Mouse (Mus musculus): ENCODE measurements around the gene Ryr1.
"Not testable (repeated sequence)": the region's sequence is repeated elsewhere in the genome, so short reads cannot be mapped to it uniquely, and the experiment has no call there.

The Ryr1 gene

DNA sequence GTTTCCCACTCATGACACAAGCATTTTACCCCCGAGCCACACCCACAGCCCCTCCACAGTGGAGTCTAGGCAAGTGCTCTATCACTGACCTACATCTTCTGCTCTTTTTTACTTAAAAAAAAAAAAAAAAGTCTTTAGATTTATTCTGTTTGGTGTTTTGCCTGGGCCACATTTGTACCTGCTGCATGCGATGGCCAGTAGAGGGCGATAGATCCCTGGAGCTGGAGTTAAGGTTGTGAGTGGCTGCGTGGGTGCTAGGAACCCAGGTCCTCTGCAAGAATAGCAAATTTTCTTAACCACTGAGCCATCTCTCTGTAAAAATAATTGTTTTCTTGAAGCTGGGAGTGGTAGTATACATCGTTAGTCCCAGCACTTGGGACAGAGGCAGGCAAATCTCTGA is 133.4 kb downstream of the Ryr1 start:
- in situ Hi-C loops (cut with MboI, MseI): no loop called here

DNA sequence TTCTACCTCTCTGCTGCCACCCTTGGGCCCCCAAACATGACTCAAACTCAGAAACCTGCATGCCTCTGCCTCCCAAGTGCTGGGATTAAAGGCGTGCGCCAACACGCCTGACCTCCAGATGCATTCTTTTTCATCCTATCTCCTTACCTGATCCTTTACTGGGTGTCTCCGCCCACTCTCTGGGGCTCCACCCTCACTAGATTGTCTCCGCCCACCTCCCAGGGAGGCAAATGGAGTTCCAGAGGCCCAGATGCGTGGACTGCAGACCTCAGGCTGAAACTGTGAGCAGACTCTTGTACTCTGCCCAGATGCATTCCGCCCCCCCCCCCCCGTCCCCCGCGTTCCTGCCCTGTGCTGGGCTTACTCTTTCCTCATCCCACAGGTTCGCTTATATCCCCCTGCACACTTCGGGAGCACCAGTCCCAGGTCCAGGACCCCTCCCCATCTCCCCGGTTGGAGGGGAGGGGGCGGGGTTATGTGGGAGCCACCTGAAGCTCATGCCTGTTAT is 134.2 kb downstream of the Ryr1 start:
- in situ Hi-C loops (cut with MboI, MseI): no loop called here

DNA sequence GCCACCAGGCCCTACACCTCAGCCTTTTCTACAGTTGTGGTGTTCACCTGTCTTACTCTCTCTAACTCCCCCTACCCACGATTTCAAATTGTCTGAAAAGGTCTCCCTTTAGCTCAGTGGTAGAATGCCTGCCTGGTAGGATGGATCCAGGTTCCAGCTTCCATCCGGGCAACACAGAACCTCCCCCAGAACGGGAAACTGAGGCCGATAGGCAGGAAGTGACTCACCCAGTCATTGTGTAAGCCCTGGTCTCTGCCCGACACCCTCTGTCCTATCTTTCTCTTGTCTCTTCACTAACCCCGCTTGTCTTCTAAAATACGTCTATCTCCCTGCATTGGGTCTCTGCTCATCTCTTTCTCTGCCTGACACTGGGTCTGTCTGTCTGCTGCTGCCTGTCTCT is 139.8 kb downstream of the Ryr1 start:
- in situ Hi-C loops (cut with MboI, MseI): loop anchor here (5.0 kb wide), 1 partner anchor 47 kb away; no protein-coding TSS in a partner anchor

DNA sequence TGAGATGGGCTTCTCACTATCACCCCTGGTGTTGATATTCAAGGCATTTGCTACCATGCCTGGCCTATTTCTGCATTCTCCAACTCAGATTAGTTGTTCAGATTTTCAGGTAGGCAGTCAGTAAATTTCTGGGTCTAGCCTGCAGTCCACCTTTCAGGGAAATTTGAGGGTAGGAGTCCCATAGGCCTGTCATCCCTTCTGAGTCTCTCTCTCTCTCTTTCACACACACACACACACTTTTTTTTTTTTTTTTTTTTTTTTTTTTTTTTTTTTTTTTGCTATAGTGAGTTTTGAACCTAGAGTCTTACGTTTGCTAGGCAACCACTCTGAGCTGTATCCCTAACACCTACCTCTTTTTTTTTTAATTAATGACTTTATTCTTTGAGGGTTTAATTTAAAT is 140.5 kb downstream of the Ryr1 start:
- in situ Hi-C loops (cut with MboI, MseI): no loop called here

- in situ Hi-C loops (cut with MboI, MseI): no loop called here
Measured at GRCm38 (mm10) chr7:28983849-28984248, 141.1 kb downstream of the Ryr1 start.

GRCm38 (mm10) chr7:28983141-28983564 is 141.8 kb downstream of the Ryr1 start:
- in situ Hi-C loops (cut with MboI, MseI): no loop called here

GRCm38 (mm10) chr7:28982274-28983013 is 142.5 kb downstream of the Ryr1 start:
- in situ Hi-C loops (cut with MboI, MseI): no loop called here

DNA sequence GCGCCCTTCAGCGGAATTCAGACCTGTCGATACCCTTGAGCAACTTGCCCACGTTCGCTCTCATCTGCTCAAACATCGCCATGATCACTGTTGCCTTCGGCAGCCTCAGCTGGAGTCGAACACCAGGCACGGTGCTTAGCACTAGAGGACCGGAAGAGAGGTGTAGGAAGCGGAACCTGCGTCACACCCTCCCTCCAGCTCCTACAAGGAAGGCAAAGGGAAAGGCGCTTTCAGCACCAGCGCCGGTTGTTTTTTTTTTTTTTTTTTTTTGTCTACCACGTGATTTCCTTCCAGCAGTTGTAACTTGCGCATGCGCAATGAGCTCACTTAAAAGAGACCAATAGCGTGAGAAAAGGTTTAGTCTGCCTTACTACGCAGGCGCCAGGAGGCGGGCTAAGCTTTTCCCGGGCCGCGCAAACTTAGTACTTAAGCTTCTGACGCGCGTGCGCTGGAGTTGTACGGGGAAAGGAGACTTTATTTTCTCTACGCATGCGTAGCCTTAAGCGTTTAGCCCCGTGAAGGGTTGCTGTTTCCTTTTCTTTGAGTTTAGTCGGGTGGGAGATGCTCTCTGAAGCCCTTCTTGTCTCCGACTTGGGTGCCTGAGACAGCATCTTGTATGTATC is 143.2 kb downstream of the Ryr1 start, which contains the start of the genes Eif3k and Map4k1:
Gene Eif3k (minus strand): TSS at position 214 of the 623 bp plus-strand sequence.
Gene Map4k1 (plus strand): TSS at position 400 of the 623 bp plus-strand sequence.
- in situ Hi-C loops (cut with MboI, MseI): no loop called here

- in situ Hi-C loops (cut with MboI, MseI): no loop called here
Measured at GRCm38 (mm10) chr7:28977556-28977955, 147.4 kb downstream of the Ryr1 start.

GRCm38 (mm10) chr7:28973025-28973424 is 152.0 kb downstream of the Ryr1 start:
- in situ Hi-C loops (cut with MboI, MseI): no loop called here

- in situ Hi-C loops (cut with MboI, MseI): no loop called here
Measured at GRCm38 (mm10) chr7:28972542-28972985, 152.4 kb downstream of the Ryr1 start.

DNA sequence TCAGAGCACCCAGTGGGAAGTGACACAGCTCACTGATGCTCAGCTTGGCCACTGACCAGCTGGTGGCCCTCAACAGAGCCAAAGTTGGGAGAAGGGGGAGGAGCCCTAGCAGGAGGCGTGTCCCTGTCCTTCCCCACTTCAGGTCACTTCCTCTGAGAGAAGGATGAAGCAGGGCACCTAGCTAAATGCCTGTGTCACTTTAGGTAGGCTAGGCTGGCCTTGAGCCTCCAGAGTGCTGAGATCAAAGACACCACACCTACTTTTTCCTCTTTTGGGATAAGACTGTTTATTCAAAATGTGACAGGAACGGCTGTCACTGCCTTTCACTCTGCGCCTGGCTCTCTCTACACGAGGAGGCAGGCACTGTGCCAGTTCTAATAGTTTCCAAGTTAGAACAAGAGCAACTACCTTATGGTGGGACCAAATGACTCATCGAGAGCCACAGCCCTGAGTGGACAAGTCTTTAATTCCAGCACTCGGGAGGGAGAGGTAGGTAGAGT is 153.2 kb downstream of the Ryr1 start:
- in situ Hi-C loops (cut with MboI, MseI): no loop called here

DNA sequence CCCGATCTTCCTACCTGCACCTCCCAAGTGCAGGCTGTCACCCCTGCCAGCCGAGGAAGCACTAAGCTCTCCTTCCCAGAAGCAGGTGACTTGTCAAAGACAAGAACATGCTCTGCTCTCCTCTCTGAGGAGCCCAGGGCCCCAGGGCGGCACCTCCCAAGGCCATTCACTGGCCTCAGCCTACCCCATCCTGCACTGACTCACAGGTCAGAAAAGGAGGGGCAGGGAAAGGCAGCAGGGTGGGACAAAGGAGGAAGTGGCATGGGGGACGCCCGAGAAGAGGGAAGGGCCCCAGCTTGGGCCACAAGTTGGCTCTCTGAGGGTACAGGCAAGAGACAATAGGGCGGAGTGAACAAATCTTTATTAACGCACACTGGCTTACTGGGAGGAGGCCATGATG is 153.9 kb downstream of the Ryr1 start:
- in situ Hi-C loops (cut with MboI, MseI): no loop called here

DNA sequence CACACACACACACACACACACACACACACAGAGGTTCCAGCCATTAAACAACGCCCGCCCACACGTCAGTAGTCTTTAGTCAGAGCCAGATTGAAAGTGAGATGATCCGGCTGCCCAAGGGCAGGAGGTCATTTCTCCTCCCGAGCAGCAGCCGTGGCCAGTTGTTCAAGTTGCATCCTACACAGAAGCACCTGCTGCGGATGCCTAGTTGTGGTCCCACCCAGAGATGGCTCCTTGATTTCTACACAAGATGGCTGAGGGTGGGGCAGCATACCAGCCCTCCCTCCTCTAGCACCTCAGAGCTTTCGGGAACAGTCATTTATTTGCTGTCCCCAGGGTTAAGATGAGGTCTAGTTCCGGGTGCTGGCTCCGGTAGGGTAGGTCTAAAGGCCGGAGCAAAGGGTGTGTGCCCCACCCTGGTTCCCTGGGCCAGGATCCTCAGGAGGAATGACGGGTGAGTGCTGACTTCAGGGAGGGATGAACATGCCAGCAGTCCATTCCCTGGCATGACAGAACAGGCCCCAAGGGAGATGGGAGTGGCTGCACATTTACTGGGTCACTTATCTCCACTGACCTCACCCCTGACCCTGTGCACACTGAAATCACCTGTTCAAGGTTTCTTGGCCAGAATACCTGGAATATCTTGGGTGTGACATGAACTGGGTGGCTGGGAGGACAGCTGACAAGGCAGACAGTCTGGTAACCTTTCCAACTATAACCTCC is 155.1 kb downstream of the Ryr1 start:
- in situ Hi-C loops (cut with MboI, MseI): no loop called here

DNA sequence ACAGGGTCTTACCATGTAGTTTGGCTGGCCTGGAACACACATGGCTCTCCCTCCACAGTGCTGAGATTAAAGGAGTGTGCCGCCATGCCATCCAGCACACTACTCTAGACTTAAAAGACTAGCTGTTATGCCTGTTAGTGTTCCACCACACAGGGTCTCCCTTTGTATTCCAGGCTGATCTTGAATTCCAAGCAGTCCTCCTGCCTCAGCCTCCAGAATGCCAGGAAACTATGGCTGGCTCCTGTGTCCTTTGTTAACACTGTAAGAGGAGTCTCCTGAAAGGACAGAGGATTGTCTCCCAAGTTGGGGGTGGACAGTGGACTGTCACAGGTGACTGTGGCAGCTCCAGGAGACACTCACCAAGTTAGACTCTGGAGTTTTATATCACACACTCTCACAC is 155.7 kb downstream of the Ryr1 start:
- in situ Hi-C loops (cut with MboI, MseI): no loop called here

- in situ Hi-C loops (cut with MboI, MseI): not testable (repeated sequence)
Measured at GRCm38 (mm10) chr7:28968120-28968519, 156.9 kb downstream of the Ryr1 start.

DNA sequence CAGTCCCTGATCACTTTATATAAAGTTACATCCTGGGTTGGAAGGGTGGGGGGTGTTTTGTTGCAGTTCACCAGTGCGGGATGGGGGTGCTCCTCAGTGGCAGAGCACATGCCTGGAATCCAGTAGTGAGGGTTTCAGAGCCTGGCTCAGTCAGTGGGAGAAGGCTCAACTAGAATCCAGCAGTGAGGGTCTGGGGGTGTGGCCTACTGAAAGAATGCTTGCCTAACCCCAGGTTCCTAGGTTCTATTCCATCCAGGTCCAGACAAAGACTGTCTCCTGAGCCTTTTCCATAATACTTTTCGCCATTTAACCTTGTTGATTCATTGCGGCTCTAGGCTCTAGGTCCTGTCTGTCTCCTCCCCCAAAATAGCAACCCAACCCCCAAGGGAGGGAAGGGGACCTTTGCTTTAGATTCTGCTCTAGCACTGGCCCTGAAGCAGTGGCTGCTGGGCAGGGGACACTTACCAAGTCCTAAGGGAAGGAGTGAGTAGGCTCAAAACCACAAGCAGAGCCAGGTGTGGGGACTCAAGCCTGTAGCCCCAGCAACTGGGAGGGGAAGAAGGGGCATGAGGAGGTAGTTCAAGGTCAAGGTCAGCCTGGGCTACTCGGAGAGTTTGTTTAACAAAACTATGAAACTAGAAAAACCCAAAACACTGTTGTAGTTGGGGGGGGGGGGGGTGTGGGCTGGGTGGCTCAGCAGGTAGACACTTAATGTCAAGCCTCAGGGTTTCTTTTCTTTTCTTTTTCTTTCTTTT is 158.1 kb downstream of the Ryr1 start:
- in situ Hi-C loops (cut with MboI, MseI): no loop called here

- in situ Hi-C loops (cut with MboI, MseI): no loop called here
Measured at GRCm38 (mm10) chr7:28966181-28966580, 158.8 kb downstream of the Ryr1 start.

- in situ Hi-C loops (cut with MboI, MseI): no loop called here
Measured at GRCm38 (mm10) chr7:28965346-28965840, 159.6 kb downstream of the Ryr1 start.

DNA sequence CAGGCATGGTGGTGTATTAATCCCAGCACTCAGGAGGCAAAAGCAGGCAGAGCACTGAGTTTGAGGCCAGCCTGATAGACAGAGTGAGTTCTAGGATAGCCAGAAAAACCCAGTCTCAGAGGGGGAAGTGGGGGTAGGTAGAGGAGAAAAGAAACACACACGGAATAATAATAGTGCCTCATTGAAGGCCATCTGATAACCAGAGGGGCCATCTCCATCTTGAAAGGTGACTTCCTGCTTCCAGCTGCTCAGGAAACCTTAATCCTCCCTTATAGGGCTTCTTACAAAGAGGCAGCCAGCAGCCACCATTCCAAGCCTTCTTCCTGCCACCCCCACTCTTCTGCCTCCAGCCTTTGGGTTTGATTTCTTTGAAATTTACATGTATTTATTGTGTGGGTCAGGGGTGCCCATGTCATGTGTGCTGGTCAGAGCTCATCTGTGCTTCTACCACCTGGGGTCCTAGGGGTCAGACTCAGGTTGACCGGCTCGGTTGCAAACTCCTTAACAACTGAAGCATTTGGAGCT is 161.5 kb downstream of the Ryr1 start:
- in situ Hi-C loops (cut with MboI, MseI): no loop called here

Data from regulatory T cell (primary cell).